Comparison of ENCODE assay signal across 13 mouse cellular contexts in the genomic region with DNA sequence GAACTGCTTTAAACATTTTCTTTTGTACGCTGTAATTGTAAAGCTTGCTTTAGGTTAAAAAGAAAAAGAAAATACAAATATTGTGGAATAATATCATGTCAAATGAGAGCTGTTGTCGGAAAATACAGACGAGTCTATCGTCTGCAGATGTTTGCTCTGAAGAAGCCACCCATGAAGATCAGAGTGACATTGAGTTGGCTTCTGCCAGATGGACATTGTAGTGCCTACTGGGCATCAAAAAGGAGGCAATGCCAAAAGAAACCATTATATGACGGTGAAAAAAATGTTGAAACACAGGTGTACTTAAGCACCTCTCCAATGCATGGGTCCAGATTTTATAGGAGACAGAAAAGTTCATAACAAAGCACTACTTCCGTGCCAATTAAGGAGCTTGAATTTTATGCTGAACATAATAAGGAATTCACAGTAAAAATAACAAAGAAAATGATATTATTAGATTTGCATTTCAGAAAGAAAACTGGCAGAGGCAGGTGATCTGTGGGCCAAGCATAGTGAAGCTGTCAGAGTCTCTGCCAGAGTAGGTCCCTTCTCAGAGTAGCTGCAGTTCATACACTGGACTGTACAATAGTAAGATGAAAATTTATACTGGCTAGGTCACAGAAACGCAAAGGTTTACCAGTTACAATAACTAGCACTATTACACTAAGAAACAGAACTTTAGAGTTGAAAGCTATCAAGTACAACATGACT.
"Had no signal": no experiment of that assay in that cellular context is flagged by ENCODE, and none has a peak within 500 bp of the region (broad histone marks: within the 10 kb centered on the region; RNA-seq: fewer than 3 reads in every experiment).

No protein-coding gene starts in this region.

- DNase-seq: gastrocnemius, adult 2 months; gastrocnemius, postnatal 10 days; gastrocnemius, postnatal 25 days; heart, adult 18-20 months; heart, postnatal 10 days; heart, postnatal 4 days; kidney, adult 18-20 months; kidney, adult 8-10 months; kidney, postnatal 10 days; kidney, postnatal 25 days; kidney, postnatal 4 days; liver; liver, embryonic 13.5 days had no signal
